ENCODE assay signal across 23 mouse cellular contexts in the genomic region with DNA sequence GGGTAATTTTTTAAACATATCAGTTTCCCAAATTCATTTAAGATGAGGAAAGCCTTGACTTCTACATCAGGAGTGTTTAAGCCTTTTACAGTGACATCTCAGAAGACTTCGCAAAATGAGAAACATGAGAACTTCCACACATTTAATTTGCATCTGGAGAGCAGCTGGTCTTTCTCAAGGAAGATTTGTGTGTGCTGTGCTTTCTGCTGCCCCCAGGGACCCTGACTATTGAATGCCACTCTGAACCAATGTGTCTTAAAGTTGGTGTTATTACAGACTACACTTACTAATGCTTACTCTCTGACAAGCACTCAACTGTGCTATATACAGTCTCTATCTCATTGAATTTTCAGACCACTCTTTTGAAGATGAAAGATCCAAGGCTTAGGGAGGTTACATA.
A peak's percentile ranks its signal among the peaks of the same experiment; 100 is the strongest.
DNase-seq lines count a peak whose midpoint lies in the region; ATAC-seq and TF ChIP-seq lines count a peak whose summit lies in the region.
"Had no signal": no experiment of that assay in that cellular context is flagged by ENCODE, and none has a peak within 500 bp of the region (broad histone marks: within the 10 kb centered on the region; RNA-seq: fewer than 3 reads in every experiment).

No protein-coding gene starts in this region.

- DNase-seq in kidney, adult 2 months, result no peak
- DNase-seq in embryo, embryonic 11 days, result peak; percentile 68
- peak; percentile 83 for DNase-seq in embryonic facial prominence, embryonic 14.5 days (ENCODE audit: low spot score)
- DNase-seq in limb, embryonic 14.5 days (ENCODE audit: low spot score), result peak; percentile 41
- DNase-seq in yolk sac, embryonic 10.5 days (ENCODE audit: low spot score), result no peak
- no peak for DNase-seq in left cerebral cortex, postnatal 14 days (ENCODE audit: low spot score in 2 of 2)
- DNase-seq: cerebellum, adult 18-20 months; cerebellum, postnatal 36 days; gastrocnemius, postnatal 25 days; kidney, adult 8-10 months; layer of hippocampus, adult 9-11 months; lung, postnatal 10 days; right cerebral cortex, postnatal 14 days; thymus, adult 2 months had no signal

- H3K9me3 ChIP-seq in kidney, embryonic 16.5 days (ENCODE audit: low read length), result no peaks in the 10 kb centered on the region
- no peaks in the 10 kb centered on the region for H3K9me3 ChIP-seq in embryonic facial prominence, embryonic 14.5 days (ENCODE audit: control insufficient read depth, low read length)
- H3K9me3 ChIP-seq in limb, embryonic 14.5 days (ENCODE audit: control insufficient read depth, low read length), result no peaks in the 10 kb centered on the region
- H3K9me3 ChIP-seq: limb, embryonic 15.5 days; megakaryocyte, embryonic 14.5 days; midbrain, embryonic 15.5 days; stomach, embryonic 15.5 days had no signal

- H3K27ac ChIP-seq in kidney, embryonic 16.5 days (ENCODE audit: low read length), result no peak overlapping the region
- no peak overlapping the region for H3K27ac ChIP-seq in kidney, adult 2 months (ENCODE audit: insufficient read depth, low read depth, low read length)
- H3K27ac ChIP-seq in embryonic facial prominence, embryonic 14.5 days (replicated peaks; ENCODE audit: low read depth, low read length), result peak overlapping the region; percentile 6; the same call in 1 of the 2 replicates
- 0 out of 2 replicates have a peak overlapping the region, but pooled peaks have one; percentile 3 for H3K27ac ChIP-seq in limb, embryonic 14.5 days (replicated peaks; ENCODE audit: low read depth, low read length)
- H3K27ac ChIP-seq: left cerebral cortex, adult 2 months; limb, embryonic 15.5 days; midbrain, embryonic 15.5 days; stomach, embryonic 15.5 days had no signal

- ATAC-seq in kidney, embryonic 16.5 days (ENCODE audit: low FRiP score, low TSS enrichment), result peak; percentile 23; the same call in 1 of the 2 replicates
- peak; percentile 63; the same call in 1 of the 2 replicates for ATAC-seq in embryonic facial prominence, embryonic 14.5 days (ENCODE audit: low read depth)
- ATAC-seq in limb, embryonic 14.5 days (ENCODE audit: low FRiP score, low read depth), result no peak
- ATAC-seq in frontal cortex, adult (ENCODE audit: low TSS enrichment), result no peak
- ATAC-seq: inflammation-experienced regulatory T-cells, adult 6 months; midbrain, embryonic 15.5 days had no signal

- TF ChIP-seq CTCF in kidney, adult 2 months (conservative IDR thresholded peaks at IDR 0.05; ENCODE audit: insufficient read depth, insufficient read length, low read depth, low read length), result no peak

- no peaks in the 10 kb centered on the region for H3K36me3 ChIP-seq in kidney, embryonic 16.5 days (ENCODE audit: insufficient read depth, low read length)
- no peaks in the 10 kb centered on the region for H3K36me3 ChIP-seq in kidney, adult 2 months (ENCODE audit: control insufficient read depth, insufficient read depth, low read length)
- H3K36me3 ChIP-seq in embryonic facial prominence, embryonic 14.5 days (ENCODE audit: control insufficient read depth, insufficient read depth, low read length), result no peaks in the 10 kb centered on the region
- no peaks in the 10 kb centered on the region for H3K36me3 ChIP-seq in limb, embryonic 14.5 days (ENCODE audit: control insufficient read depth, insufficient read depth, low read length)
- H3K36me3 ChIP-seq: limb, embryonic 15.5 days; midbrain, embryonic 15.5 days; stomach, embryonic 15.5 days had no signal

- H3K9ac ChIP-seq in kidney, embryonic 16.5 days (replicated peaks; ENCODE audit: low read length), result no peak overlapping the region
- H3K9ac ChIP-seq in embryonic facial prominence, embryonic 14.5 days (ENCODE audit: low read depth, low read length), result no peak overlapping the region
- no peak overlapping the region for H3K9ac ChIP-seq in limb, embryonic 14.5 days (ENCODE audit: low read depth, low read length, severe bottlenecking)
- H3K9ac ChIP-seq: limb, embryonic 15.5 days; midbrain, embryonic 15.5 days; stomach, embryonic 15.5 days had no signal

- 41% methylated on average over 1 of the region's 1 CpGs for WGBS in kidney, embryonic 16.5 days
- 57% methylated on average over 1 of the region's 1 CpGs for WGBS in kidney, adult 2 months
- 20% methylated on average over 1 of the region's 1 CpGs for WGBS in embryonic facial prominence, embryonic 14.5 days
- 20% methylated on average over 1 of the region's 1 CpGs for WGBS in limb, embryonic 14.5 days

- H3K27me3 ChIP-seq in kidney, embryonic 16.5 days (ENCODE audit: insufficient read depth, low read length), result no peaks in the 10 kb centered on the region
- H3K27me3 ChIP-seq in kidney, adult 2 months (replicated peaks; ENCODE audit: control insufficient read depth, insufficient read depth, low read length), result no peaks in the 10 kb centered on the region
- H3K27me3 ChIP-seq in embryonic facial prominence, embryonic 14.5 days (replicated peaks; ENCODE audit: control insufficient read depth, insufficient read depth, low read length), result no peaks in the 10 kb centered on the region
- no peaks in the 10 kb centered on the region for H3K27me3 ChIP-seq in limb, embryonic 14.5 days (ENCODE audit: control insufficient read depth, insufficient read depth, low read length)
- H3K27me3 ChIP-seq: limb, embryonic 15.5 days; megakaryocyte, embryonic 14.5 days; midbrain, embryonic 15.5 days; stomach, embryonic 15.5 days had no signal

- TF ChIP-seq POLR2A in kidney, adult 2 months (IDR thresholded peaks at IDR 0.05; ENCODE audit: low read depth, low read length), result no peak
- no peak for TF ChIP-seq POLR2A in limb, embryonic 14.5 days (IDR thresholded peaks at IDR 0.05; ENCODE audit: borderline replicate concordance, extremely low read depth, insufficient read depth, insufficient read length)

- H3K4me3 ChIP-seq in kidney, embryonic 16.5 days (ENCODE audit: low read length), result no peak overlapping the region
- H3K4me3 ChIP-seq in kidney, adult 2 months (ENCODE audit: insufficient read depth, low read depth, low read length), result no peak overlapping the region
- H3K4me3 ChIP-seq in embryonic facial prominence, embryonic 14.5 days (ENCODE audit: low read depth, low read length), result no peak overlapping the region
- H3K4me3 ChIP-seq in limb, embryonic 14.5 days (replicated peaks; ENCODE audit: low read length), result no peak overlapping the region
- H3K4me3 ChIP-seq: left cerebral cortex, adult 2 months; limb, embryonic 15.5 days; megakaryocyte, embryonic 14.5 days; midbrain, embryonic 15.5 days; myocyte; stomach, embryonic 15.5 days had no signal

- no peaks in the 10 kb centered on the region for H3K4me1 ChIP-seq in kidney, embryonic 16.5 days (ENCODE audit: insufficient read depth, low read length)
- H3K4me1 ChIP-seq in kidney, adult 2 months (ENCODE audit: control insufficient read depth, insufficient read depth, low read length), result no peaks in the 10 kb centered on the region
- 0 out of 2 replicates have a peak, but pooled peaks cover 5% of the 10 kb centered on the region for H3K4me1 ChIP-seq in embryonic facial prominence, embryonic 14.5 days (ENCODE audit: control insufficient read depth, insufficient read depth, low read length)
- peaks cover 8% of the 10 kb centered on the region for H3K4me1 ChIP-seq in limb, embryonic 14.5 days (ENCODE audit: control insufficient read depth, insufficient read depth, low read length)
- H3K4me1 ChIP-seq: megakaryocyte, embryonic 14.5 days; midbrain, embryonic 15.5 days; stomach, embryonic 15.5 days had no signal

- H3K4me2 ChIP-seq in kidney, embryonic 16.5 days (replicated peaks; ENCODE audit: low read depth, low read length), result no peak overlapping the region
- H3K4me2 ChIP-seq in embryonic facial prominence, embryonic 14.5 days (ENCODE audit: low read depth, low read length), result no peak overlapping the region
- no peak overlapping the region for H3K4me2 ChIP-seq in limb, embryonic 14.5 days (replicated peaks; ENCODE audit: low read depth, low read length, severe bottlenecking)
- H3K4me2 ChIP-seq: limb, embryonic 15.5 days; midbrain, embryonic 15.5 days; stomach, embryonic 15.5 days had no signal

- intact Hi-C loops in left cerebral cortex, postnatal 14 days (cut with DNase I), result no loop called here

Comparison
In these comparisons a context has a peak if more than half of its experiments do, and no peak if none do; other contexts are left out.
1. ATAC-seq: peak in kidney, embryonic 16.5 days (single experiment) and embryonic facial prominence, embryonic 14.5 days (single experiment); none in limb, embryonic 14.5 days (single experiment) and frontal cortex, adult (single experiment).
2. H3K27ac ChIP-seq: peak in embryonic facial prominence, embryonic 14.5 days (single experiment) and limb, embryonic 14.5 days (single experiment); none in kidney, embryonic 16.5 days (single experiment) and kidney, adult 2 months (single experiment).
3. DNase-seq: peak in embryo, embryonic 11 days (single experiment), embryonic facial prominence, embryonic 14.5 days (single experiment) and limb, embryonic 14.5 days (single experiment); none in kidney, adult 2 months (single experiment), yolk sac, embryonic 10.5 days (single experiment) and left cerebral cortex, postnatal 14 days (0 of 2).